Mouse (Mus musculus) CH12.LX (cell line): Measurements from ENCODE around the gene Cdh26.

ENCODE experiments used
- CTCF ChIP-seq, 2 experiments: IDR thresholded peaks in 1 of 2; conservative IDR thresholded peaks in 1 of 2; 2 replicates each; pipeline ENCODE4 v1.5.1; 2011 to 2012; ENCODE audit warnings: low read depth in 2 of 2, low read length in 2 of 2, improper control_type of control experiment in 1 of 2, inconsistent platforms in 1 of 2, mild to moderate bottlenecking in 1 of 2, moderate library complexity in 1 of 2
- EP300 ChIP-seq: IDR thresholded peaks from 2 replicates; pipeline ENCODE4 v1.6.1; 2011; ENCODE audit warnings: low read length, improper control_type of control experiment
- IRF4 ChIP-seq: IDR thresholded peaks from 2 replicates; pipeline ENCODE4 v1.6.1; 2014; ENCODE audit warnings: low read depth, mild to moderate bottlenecking, inconsistent platforms, low read length, improper control_type of control experiment
- JUND ChIP-seq: conservative IDR thresholded peaks from 2 replicates; pipeline ENCODE4 v1.6.1; 2011; ENCODE audit warnings: low read depth, low read length, improper control_type of control experiment
- KAT2A ChIP-seq: IDR thresholded peaks from 2 replicates; pipeline ENCODE4 v1.6.1; 2012; ENCODE audit warnings: low read length, improper control_type of control experiment, inconsistent platforms; ENCODE audit not compliant: insufficient replicate concordance
- MAFK ChIP-seq: IDR thresholded peaks from 2 replicates; pipeline ENCODE4 v1.6.1; 2011; ENCODE audit warnings: low read length, improper control_type of control experiment; ENCODE audit not compliant: insufficient replicate concordance
- POLR2A ChIP-seq: IDR thresholded peaks from 2 replicates; pipeline ENCODE4 v1.6.1; 2011; ENCODE audit warnings: low read depth, mild to moderate bottlenecking, improper control_type of control experiment, low read length
- RAD21 ChIP-seq: IDR thresholded peaks from 2 replicates; pipeline ENCODE4 v1.6.1; 2011; ENCODE audit warnings: low read depth, mild to moderate bottlenecking, low read length, improper control_type of control experiment, moderate library complexity
- SMC3 ChIP-seq: IDR thresholded peaks from 2 replicates; pipeline ENCODE4 v1.6.1; 2011; ENCODE audit warnings: low read depth, low read length, improper control_type of control experiment
- TBP ChIP-seq: conservative IDR thresholded peaks from 2 replicates; pipeline ENCODE4 v1.6.1; 2011; ENCODE audit warnings: low read depth, low read length, improper control_type of control experiment
- UBTF ChIP-seq: IDR thresholded peaks from 2 replicates; pipeline ENCODE4 v1.6.1; 2012; ENCODE audit warnings: low read depth, mild to moderate bottlenecking, inconsistent platforms, low read length, improper control_type of control experiment, moderate library complexity
- USF1 ChIP-seq: IDR thresholded peaks from 2 replicates; pipeline ENCODE4 v1.6.1; 2014; ENCODE audit warnings: low read depth, mild to moderate bottlenecking, inconsistent platforms, low read length, improper control_type of control experiment
- USF2 ChIP-seq: conservative IDR thresholded peaks from 2 replicates; pipeline ENCODE4 v1.6.1; 2011; ENCODE audit warnings: low read depth, low read length, improper control_type of control experiment
- ZKSCAN1 ChIP-seq: IDR thresholded peaks from 2 replicates; pipeline ENCODE4 v1.6.1; 2012; ENCODE audit warnings: low read depth, inconsistent platforms, low read length, improper control_type of control experiment, borderline replicate concordance

- TF ChIP-seq USF1 (no peak), MAFK (no peak), POLR2A (no peak), TBP (no peak), UBTF (no peak), CTCF (conservative IDR thresholded peaks at IDR 0.05 in 1 of 2, IDR thresholded peaks at IDR 0.05 in 1 of 2; ENCODE audit: low read depth in 2 of 2, low read length in 2 of 2) (no peak), IRF4 (no peak), SMC3 (no peak), EP300 (no peak), KAT2A (no peak), JUND (no peak), RAD21 (no peak), USF2 (no peak), ZKSCAN1 (no peak)
These were observed 905 bp upstream of the Cdh26 start for GRCm38 (mm10) chr2:178429426-178429825.
